Mouse (Mus musculus): ENCODE measurements around the gene Vmn1r103.
"Not testable (repeated sequence)": the region's sequence is repeated elsewhere in the genome, so short reads cannot be mapped to it uniquely, and the experiment has no call there.

The Vmn1r103 gene

DNA sequence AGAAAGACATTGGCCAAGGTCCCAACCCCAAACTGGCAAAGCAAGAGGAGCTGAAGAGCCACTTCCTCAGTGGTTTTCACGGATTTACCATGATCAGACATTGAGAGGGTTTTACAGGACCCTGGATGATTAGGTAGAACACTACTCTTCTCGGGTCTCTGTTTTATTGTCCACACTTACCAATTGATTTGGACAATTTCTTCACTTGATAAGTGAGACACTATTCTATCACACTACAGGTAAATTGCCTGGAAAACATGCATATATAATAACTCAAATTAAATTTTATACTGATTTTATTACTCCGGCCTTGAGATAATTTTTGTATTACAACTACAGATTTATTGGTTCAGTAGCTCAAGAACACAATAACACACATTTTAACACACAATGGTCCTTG, at the start of gene Vmn1r103:
Vmn1r103 (minus strand) TSS at position 101 of the 400 bp plus-strand sequence.
- DNase-seq = not testable (repeated sequence)

- DNase-seq = not testable (repeated sequence)
Measured at GRCm38 (mm10) chr7:20545657-20546056, 35.3 kb upstream of the Vmn1r103 start, which contains the start of gene Gm5726. Gene Gm5726, minus strand, starts transcription at chr7:20545757.

DNA sequence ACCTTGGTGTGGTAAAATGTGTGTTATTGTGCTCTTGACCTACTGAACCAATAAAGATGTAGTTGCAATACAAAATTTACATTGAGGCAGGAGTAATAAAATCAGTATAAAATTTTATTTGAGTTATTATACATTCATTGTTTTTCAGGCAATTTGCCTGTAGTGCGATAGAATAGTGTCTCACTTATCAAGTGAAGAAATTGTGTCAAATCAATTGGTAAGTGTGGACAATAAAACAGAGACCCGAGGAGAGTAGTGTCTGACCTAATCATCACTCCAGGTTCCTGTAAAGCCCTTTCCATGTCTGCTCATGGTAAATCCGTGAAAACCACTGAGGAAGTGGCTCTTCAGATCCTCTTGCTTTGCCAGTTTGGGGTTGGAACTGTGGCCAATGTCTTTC, 23.2 kb upstream of the Vmn1r103 start, which contains the start of gene Vmn1r104:
Vmn1r104 (plus strand) TSS at position 301 of the 400 bp plus-strand sequence.
- not testable (repeated sequence) for DNase-seq

- DNase-seq = not testable (repeated sequence)
Measured at GRCm38 (mm10) chr7:20474825-20475224, 35.5 kb downstream of the Vmn1r103 start, which contains the start of gene Gm10670. Gene Gm10670, minus strand, starts transcription at chr7:20474925.
